Mouse (Mus musculus) brain, embryonic 14.5 days (tissue): ENCODE data around the gene Pkd1l1. TPM values are rescaled to one million over a fixed set of nuclear protein-coding genes. Genes with fewer than 3 reads are reported as not detected.

Experiments
- DNase-seq: peaks from one replicate; pipeline ENCODE4 v3.0.0-alpha.2; 2011; ENCODE audit warnings: low read depth
- CTCF ChIP-seq: fragments of 200-500 bp; IDR thresholded peaks from 2 replicates; pipeline ENCODE4 v1.5.1; 2012; ENCODE audit warnings: inconsistent platforms, mild to moderate bottlenecking, moderate library complexity, borderline replicate concordance; ENCODE audit not compliant: insufficient read depth, insufficient read length; ENCODE audit errors: extremely low read depth
- POLR2A ChIP-seq: fragments of 200-500 bp; IDR thresholded peaks from 2 replicates; pipeline ENCODE4 v1.6.1; 2012; ENCODE audit warnings: mild to moderate bottlenecking, inconsistent platforms, borderline replicate concordance; ENCODE audit not compliant: poor library complexity, insufficient read depth, insufficient read length, severe bottlenecking; ENCODE audit errors: extremely low read depth
- polyA plus RNA-seq: library from polyadenylated mRNA; depleted of rRNA; stranded (reverse); fragments of >200 nt; gene quantifications from 2 replicates; pipeline ENCODE4 v1.2.3, GENCODE M21; 2012

The Pkd1l1 gene
- polyA plus RNA-seq, 1 experiment = 0.10 TPM

DNA sequence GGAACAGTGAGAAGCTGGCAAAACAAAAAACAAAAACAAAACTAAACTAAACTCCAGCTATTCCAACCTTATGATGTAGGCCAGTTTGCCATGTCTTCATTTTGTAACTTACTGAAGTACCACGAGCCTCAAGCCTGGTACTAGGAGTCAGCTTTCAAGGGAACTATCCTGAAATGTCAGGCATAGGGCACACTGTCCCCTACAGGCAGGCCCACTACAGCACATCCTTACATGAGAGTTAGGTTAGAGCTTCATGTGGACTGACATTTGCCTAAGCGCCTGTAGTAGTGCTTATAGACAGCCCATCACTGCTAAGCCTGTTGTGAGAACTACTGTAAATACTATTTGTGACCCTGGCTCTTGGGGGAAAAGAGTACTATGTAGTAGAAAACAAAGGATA lies 91.5 kb downstream of the Pkd1l1 start:
- TF ChIP-seq CTCF (peak; percentile 26; the same call in 1 of the 2 replicates), POLR2A (no peak)
- no peak for DNase-seq

DNA sequence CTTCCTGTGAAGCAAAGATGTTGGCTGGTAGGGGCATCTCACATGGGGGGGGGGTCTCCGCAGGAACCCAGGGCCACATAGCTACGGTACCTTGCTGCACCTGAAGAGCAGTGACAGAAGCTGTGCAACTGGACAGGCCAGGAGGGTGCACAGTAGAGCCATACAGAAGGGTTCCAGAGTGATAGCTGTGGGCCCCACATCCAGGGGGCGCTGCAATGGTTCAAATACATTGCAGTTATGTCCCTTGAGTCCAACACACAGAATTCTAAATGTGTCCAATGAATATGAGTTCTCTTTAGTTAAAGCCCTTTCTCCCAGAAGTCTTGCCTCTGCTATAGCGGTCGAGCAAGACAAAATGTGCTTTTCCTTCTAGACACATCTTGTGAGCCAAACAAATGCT lies 103.0 kb downstream of the Pkd1l1 start:
- no peak for TF ChIP-seq POLR2A
- no peak for TF ChIP-seq CTCF
- no peak for DNase-seq

DNA sequence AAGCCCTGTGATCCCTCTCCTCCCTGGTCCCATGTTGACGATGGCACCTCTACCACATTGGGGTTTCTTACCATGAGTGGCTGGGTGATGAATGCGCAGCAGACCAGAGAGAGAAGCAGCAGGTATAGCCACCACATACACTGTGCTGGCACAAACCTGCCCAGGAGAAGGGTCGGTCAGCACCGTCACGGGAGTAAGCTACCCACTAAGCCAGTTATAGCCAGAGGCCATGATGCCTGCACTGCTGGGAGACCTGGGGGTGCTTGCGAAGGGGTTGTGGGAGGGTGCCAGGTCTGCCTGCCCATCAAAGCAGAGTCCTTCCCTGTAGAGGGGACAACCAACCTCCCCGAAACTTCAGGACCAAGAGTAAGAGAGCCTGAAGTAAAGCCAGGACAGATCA lies 107.0 kb downstream of the Pkd1l1 start:
- DNase-seq = no peak
- TF ChIP-seq POLR2A = no peak
- TF ChIP-seq CTCF = no peak

DNA sequence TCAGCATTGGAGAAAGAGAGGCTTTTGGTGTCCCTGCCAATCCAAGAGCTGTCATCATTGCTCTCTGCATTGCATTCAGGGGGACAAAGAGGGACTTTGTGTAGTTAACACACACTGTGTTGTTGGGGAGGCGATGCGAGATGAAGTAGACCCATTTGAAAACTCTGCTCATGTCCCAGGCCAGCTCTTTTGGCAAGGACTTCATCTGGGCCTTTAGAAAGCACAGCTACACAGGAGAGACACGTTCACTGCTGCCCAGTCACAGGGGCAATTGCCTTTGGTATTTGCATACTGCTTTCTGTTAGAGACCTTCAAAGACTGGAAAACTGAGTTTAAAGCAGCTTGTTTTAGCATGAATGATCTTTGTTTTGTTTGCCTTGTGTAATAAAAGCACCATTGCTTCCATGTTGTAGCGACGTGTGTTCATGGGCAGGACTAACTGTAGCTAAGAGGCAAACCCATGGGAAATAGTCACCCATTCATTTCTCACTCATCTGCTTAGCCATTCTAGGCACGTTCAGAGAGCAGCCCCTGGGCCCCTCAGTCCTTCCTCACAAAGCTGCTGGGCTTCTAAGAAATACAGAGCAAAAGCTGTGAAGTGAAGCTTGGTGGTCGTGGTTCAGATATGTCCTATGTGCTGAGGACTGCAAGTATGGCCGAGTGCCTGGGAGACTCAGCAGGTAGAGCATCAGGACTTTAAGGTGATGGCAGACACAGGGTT lies 109.0 kb downstream of the Pkd1l1 start:
- peak; percentile 92 for DNase-seq
- TF ChIP-seq POLR2A = no peak
- TF ChIP-seq CTCF = no peak

DNA sequence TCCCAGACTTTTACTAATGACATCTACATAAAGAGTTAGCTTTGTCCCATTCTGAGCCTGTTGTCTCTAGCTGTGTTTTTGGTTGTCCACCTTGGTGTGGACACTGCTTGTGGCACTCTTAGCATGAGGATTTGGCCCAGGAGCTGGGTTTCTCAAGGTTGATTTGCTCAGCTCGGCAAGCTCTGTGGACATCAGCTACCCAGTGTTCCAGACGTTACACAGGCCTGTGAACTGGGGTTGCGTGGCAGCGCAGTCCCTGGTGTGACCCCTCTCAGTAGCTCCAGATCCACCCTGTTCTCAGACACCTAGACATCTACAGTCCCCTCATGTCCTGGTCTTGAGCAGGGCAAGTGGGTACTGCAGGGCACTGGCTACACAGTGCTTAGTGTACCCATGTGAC lies 110.6 kb downstream of the Pkd1l1 start:
- DNase-seq = no peak

DNA sequence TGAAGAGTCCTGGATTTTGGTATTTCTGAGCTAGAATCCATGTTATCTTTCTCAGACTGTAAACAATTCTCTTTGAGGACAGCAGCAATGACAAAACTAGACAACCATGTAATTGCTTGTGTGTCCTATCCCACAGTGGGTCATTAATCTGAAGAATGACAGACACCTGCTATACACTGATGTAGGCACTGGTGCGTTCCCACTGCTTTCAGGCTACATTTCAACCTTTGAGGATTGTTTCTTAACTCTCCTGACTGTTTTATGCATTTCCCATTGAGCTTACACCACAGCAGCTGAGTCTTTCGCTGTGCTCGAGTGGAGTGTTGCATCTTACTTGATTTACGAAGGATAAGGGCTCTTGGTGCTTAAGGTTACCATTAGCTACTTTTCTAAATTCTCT lies 111.1 kb downstream of the Pkd1l1 start:
- no peak for DNase-seq
- TF ChIP-seq CTCF (no peak), POLR2A (no peak)

More for the DNA sequence above, 110.6 kb downstream of the Pkd1l1 start:
- no peak for TF ChIP-seq CTCF
- no peak for TF ChIP-seq POLR2A

DNA sequence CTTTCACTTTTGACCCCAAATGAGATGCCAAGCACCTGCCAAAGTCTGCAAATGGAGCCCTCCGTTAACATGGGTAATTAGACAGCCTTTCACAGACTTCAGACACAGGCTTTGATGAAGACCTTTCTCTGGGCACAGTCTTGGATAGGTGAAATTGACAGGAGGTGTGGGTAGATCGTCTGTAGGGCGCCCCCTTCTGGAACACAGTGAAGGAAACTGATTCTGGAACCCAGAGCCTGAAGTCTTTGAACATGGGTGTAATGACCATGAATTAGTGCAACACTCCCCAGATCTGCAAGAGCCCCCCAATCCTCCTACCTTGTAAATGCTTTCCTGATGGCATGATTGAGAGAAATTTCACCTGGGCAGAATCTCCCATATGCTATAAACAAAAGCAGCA lies 112.2 kb downstream of the Pkd1l1 start:
- peak; percentile 44 for DNase-seq

DNA sequence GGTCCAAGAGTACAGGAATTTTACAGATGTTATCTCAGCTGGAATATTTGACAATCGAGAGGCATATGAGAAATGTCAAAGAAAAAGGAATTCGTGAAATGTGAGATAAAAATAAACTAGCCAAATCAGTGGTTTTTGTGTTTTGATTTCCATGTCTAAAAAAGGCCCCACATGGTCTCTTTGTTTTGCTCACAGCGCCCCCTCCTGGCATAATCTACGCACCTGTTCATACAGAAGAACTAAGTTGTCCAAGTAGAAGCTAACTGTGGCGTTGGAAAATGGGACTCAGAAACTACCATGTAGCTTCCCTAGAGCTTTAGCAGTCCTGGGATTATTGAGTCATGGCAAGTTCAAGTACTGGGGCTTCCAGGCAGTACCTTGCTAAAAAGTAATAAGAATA lies 113.2 kb downstream of the Pkd1l1 start:
- peak; percentile 68 for DNase-seq
- TF ChIP-seq POLR2A = no peak
- peak; percentile 50; the same call in 1 of the 2 replicates for TF ChIP-seq CTCF

More for the DNA sequence above, 112.2 kb downstream of the Pkd1l1 start:
- no peak for TF ChIP-seq POLR2A
- peak; percentile 30; the same call in 1 of the 2 replicates for TF ChIP-seq CTCF

DNA sequence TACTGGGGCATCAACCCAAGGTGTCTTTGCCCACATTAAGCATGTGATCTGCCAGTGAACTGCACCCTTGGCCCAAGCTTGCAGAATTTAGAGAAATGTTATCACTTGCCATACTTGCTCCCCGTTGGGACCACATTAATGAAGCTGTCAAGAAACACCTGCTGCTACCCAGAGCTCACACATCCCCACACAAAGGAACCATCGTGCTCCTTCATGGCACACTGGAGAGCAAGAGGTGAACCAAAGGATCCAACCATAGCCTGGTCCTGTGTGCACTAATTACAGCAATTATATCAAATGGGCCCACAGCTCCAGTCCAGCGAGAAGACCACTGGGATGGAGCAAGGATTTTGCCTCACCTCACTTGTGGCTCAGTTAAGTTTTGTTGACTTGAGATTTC lies 114.0 kb downstream of the Pkd1l1 start:
- TF ChIP-seq POLR2A (no peak), CTCF (no peak)
- no peak for DNase-seq

DNA sequence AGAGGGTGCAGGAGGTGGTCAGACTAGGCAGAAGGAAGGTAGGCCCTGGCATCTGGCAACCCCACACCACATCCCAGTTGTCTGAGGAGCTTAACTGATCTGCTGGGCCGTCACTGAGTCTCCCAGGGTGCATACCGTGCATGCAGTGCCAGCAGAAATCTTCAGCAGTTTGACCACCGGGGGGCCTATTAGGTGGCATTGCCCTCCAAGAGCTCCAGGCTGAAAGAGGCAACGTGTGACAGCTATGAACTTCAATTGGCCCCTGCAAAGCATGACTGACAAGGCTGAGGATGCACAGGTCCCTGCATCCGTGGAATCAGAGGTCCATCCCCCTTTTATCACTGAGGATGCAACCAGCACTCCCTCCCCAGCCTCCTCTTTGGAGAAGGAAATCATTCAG lies 116.9 kb downstream of the Pkd1l1 start:
- TF ChIP-seq CTCF (no peak), POLR2A (no peak)
- DNase-seq = no peak

DNA sequence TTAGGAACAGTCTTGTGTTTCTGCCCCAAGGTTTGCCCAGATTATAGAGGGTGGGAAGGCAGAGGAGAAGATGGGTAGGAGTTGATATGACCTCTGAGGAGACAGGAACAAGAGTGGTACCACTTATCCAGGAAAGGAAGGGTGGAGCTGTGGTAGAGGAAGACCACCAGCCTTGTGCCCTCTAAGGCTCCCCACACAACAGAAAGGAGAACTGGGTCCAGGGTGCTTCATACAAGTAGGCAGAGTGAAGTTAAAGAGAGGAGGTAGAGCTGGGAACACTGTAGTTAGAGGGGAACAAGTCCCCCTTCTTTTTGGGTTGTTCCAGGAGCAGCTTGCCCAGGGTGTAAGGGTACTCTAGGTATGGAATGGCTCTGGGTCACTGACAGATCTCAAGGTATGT lies 125.0 kb downstream of the Pkd1l1 start:
- TF ChIP-seq CTCF (no peak), POLR2A (no peak)
- no peak for DNase-seq

DNA sequence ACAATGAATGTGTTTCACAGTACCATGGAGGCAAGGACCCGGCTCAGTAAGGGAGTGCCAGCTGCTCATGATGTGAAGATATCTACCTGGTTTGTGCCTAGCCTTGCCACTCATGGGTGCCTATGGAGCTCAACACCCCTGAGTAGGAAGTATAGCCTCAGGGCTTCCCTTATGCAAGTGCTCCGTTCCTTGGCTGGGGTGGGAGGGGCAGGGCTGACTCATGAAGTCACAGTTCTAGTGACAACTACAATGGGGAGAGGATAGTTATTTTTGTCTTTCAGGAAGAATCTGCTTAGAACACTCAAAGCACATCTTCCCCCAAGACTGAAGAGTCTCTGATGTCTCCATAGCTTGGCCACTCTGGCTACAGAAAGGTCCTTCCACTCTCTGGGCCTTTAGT lies 125.4 kb downstream of the Pkd1l1 start:
- DNase-seq = no peak
- TF ChIP-seq CTCF (no peak), POLR2A (no peak)
